Mouse (Mus musculus) cerebellum, adult 11 months (tissue): ENCODE measurements around the gene Kcna10.

ENCODE experiments used
- DNase-seq: peaks from one replicate; pipeline ENCODE4 v3.0.0; 2022

Kcna10 gene

DNA sequence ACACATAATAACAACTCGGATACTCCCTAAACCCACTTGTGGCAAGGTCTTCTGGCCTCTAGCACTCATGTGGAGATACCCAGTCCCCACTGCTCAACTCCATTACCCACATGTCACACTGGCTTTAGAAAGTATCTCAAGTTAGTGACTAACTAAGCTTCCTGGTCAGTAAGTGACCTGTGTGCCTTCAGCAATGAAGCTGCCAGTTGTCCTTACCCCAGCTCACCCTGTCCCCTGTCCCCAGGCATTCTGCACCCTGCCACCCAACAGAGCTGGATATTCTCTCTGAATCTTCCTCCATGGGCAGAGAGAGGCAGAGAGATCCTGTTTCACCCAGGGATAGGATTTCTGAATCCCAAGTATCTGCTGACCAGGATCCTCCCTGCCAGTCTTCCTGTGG, at the start of gene Kcna10:
Gene Kcna10, plus strand, starts transcription at position 301 of the 400 bp plus-strand sequence.
- DNase-seq = no peak

DNA sequence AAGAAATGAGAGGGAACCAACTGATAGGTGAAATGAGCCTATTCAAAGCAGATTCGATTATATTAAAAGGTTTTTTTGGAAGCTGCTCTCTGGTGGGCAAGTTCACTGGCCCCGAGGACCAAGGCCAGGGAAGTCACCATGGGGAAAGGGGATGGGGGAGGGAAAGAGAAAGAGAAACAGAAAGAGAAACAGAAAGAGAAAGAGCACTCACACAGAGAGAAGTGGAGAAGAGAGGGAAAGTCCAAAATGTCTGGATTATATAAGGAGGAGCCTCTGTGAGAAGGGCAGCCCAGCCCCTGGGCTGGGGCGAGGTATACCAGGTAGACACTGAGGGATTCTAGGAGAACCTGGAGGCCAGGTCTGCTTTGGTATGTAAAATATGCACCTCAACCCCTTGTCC, 48.4 kb upstream of the Kcna10 start:
- no peak for DNase-seq

DNA sequence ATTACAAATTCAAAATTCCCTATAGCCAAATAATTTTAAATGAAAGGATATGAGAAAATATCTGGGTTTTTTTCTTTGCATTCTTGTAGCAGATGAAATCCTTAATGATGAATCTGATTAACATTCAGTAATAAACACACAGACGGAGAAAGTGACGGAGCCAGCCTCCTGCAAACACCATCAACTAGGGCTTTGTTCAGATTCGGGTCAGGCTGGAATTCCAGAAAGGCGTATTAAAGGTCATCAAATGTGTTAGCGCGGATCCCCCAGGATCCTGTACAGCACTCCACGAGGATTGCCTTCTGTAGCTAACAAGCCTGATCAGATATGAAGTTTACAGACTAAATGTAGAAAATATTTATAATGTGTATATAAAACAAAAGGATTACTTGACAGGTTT, 35.7 kb upstream of the Kcna10 start:
- DNase-seq = no peak

DNA sequence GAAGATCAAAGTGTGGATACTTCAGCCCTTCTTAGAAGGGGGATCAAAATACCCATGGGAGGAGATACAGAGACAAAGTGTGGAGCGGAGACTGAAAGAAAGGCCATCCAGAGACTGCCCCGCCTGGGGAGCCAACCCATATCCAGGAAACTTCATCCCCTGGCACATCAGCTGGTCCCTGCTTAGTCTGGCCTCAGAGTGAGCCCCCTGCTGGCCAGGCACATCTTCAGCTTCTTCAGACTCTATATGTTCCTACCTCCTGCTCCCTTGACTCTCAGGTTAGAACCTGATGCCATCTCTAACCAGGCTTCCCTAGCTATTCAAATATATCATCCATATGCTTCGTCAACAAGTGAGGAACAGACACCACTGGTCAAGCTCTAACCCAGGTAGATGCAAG, 33.9 kb upstream of the Kcna10 start:
- no peak for DNase-seq

DNA sequence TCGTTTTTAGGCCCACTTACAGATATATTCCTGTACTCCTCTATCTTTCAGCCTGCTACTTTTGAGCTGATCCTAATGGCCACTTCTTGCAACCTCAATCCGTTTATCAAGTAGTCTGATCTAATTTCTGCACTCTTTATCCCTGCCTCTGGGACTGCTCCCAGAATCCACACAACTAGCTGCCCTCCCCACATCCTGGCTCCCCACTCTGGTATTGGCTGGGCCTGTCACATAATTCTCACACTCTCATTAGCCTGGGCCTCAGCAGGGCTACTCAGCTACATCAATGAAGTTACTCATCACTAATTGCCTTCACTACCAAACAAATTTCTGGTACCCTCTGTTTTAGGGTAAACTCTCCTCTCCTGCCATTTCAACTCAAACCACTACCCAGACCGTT, 32.4 kb upstream of the Kcna10 start:
- no peak for DNase-seq

DNA sequence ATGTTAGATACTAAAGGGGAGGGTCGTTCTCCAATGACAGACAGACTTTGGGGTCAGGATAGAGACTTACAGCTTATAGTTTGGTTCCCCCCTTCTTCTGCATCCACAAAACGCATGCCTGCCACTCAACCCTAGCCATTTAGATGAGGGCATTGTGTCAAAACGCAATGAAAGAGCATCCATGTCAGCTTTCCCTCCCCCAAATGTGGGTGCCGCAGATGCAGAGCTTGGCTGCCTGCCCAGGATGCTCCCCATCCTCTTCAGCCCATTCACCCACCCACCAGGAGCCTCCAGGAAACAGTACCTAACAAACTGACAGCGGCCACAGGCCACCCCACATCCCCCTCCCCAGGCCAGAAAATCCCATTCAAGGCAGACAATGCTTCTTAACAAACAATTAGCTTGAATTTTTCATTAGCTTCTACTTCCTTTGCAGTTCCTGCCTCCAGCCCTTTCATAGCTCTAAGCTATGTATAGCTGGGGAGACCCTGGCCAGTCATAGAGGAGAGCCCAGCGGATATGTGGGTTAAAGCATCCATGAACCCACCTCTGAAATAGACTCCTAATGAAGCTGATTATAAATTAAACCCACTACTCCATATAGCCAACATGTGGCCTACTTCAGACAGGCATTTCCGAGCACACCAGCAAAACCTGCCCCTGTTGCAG, 31.9 kb upstream of the Kcna10 start:
- no peak for DNase-seq

DNA sequence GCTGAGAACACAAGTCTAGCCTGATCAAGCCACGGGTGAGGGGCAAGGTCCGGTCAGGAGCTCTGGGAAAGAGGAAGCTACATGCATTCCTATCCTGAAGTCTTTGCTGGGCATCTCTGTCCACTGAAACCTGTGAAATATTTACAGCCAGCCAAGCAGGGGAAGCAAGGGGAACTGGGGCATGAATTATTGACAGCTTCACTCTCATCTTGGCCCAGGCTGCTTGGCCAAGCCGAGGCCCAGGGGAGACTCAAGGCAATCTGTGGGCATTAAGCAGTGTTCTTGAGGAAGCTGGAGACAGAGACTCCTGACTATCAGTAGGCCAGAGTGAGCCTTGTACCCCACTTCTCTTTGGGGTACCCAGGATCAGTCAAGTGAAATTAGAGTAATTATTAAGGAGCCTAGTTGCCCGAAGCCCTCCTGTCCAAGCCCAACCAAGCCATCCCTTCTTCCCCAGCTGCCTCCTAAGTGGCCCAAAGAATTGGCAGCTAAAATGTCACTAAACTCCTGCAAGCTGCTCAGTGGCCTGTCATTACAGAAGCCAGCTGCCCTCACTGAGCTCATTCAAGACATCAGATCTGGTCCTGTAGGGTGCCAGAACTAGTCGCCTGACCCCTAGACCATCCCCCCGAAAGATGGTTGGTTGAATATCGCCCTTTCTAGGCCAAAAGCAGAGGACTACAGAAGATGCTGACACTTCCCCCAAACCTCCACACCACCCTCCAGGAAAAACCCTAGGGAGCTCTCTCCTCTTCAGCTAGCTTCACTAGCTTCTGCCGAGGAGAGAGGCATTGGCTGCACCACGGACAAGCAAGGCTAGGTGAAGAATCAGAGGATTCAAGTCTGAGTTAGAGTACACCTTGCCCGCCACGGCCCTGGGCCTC, 28.8 kb upstream of the Kcna10 start:
- DNase-seq = no peak

DNA sequence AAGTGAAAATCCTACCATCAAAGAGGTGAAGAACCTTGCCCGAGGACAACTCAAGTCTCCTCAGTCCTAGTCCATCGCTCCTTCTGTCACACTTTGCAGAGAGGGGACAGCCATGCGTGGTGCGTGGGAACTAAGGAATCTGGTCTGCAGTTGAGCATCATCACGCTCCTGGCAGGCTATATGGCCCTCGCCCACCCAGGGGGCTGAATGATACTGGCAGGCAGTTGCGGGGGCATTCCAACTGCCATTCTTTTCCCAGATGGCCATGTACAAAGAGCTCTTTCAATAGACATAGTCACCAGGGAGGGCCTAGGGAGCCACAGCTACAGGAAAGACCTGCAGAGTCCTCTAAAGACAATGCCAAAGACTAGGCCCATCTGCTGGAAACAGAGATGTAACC, 24.0 kb upstream of the Kcna10 start:
- DNase-seq = no peak

DNA sequence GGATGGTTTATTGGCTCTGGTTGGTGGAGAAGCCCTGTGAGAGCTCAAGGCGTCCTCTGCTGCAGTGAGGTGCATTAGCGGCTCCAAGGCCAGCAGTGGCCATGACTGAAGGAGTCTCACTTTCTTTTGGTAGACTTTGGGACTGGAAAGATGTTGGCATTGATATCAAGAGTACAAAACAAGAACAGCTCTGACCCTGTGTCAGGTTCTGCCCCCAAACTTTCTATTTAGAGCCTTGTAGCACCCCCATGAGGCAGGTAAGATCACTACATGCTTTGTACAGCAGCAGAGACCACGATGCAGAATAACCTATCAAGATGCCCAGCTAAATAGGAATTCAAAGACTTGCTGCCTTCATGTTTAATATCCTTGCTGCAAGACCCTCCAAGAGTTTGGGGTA, 23.4 kb upstream of the Kcna10 start:
- no peak for DNase-seq

DNA sequence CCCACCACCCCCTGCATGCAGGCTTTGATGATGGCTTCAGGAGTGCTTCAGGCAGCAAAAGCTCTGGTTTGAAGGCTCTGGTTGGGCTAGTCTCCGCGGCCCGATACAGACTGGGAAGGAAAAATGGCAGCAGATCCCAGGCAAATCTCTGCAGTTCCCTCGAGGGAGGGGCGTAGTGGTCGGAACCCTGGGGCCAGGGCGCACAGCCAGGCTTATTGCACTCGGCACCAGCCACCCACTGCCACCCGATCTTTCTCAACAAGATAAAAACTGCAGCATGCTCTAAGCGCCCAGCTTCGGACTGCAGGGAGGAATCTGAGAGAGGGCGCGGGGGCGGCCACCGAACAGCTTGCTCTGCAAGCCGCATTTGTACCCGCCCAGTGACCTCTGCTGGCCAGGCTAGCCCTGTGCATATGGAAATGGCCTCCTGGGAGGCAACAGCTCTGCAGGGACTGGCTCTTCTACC, 23.0 kb upstream of the Kcna10 start:
- peak; percentile 64 for DNase-seq

DNA sequence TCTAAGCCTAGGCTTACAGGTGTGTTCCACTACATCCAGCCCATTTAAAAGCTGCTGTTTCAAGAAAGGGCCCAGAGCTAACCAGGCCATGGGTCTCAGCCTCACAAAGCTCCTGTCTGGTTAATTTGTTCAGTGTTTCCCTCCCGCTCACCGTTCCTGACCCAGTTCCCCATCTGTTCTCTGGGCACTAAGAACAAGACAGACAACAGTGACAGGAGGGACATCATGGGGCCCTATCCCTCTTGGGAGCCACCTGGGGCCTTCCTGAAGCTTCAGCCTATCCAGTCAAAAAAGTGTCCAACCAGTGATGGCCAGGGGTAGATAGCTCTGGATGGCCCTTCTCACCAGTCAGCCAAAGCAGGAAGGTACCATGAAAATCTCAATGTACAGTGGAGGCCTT, 20.1 kb upstream of the Kcna10 start:
- DNase-seq = peak; percentile 69

DNA sequence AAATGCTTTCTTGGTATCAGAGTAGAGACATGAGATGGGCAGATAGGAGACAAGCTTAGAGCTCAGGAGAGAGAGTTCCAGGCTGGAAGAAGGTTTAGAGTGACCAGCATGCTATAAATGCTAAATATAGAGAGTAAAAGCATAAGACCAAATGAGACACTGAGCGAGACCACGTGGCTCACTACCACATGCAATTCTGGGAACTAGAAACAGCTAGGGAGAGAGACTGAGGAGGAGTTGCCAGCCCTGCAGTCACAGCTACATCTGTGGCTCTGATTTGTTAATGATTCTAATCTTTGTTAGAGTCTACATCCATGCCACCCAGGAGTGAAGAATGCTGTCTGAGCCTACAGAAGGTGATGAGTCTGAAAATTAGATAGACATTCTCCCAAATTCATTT, 13.3 kb upstream of the Kcna10 start:
- no peak for DNase-seq

DNA sequence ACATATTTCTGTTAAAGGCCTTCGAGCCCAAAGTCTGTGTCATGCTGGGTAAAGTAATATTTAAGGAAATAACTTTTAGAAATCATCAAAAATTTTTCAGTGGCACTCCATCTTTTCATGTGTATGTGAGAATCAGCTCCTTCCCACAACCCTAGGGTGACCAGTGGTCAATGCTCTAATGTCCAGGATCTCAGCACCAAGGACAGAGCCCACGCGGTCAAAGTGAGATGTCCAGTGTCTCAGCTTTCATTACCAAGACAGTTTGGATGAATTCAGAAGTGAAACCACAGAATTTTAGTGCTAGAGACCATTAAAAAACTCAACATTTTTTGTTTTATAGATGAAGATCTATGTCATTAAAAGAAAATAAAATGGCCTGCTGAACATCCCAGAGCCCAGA, 10.9 kb upstream of the Kcna10 start:
- no peak for DNase-seq

DNA sequence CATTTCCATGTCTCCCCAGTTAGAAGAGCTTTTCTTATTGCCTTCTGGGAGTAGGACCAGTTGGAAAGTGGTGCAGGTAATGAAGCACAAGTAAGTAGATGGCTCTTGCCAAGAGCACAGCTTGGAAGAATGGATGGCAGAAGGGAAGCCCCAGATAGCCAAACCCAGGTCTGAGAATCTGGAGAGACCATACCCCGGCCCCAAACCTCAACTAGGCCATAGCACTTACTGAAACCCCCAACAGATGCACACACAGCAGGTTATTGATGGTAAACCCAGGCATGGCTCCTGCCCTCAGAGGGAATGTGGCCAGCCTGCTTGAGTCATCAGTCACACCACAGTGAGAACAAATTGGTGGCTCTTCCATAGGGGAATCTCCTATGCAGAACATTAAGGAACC, 10.3 kb upstream of the Kcna10 start:
- peak; percentile 90 for DNase-seq

DNA sequence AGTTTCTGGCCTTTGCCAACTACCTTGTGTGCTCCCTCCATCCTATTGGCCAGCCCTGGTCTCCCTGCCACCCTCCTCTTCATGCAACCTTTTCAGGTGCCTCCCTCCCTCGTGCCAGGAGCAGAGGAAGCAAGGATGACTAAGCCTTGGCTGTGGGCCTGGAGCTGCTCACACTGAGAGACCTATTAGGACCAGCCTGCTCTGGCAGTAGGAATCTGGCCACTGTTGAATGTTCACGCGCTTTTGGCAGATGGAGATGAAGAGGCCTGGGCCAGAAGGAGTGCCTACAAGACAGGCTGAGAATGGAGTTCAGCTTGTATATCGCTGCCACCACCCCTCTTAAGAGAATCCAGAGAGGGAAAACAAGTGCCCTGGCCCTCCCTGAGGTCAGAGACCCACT, 7.4 kb upstream of the Kcna10 start:
- peak; percentile 98 for DNase-seq

DNA sequence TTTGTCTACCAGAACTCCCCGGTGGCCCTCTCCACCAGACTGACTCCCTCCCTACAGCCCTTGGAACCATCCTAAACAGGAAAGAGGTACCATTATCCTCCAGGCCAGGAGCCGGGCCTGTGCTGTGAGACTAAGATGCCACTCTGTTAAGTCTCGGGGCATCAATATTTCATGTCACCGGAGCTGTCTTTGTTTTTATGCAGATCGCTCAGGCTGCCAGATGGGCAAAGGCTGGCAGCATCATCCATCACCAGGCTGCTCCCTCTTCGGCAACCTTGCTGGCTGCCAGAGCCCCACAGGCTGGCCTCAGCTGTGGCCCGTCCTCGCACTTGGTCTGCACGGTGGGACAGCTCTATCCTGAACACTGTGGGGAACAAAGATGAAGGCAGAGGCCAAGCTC, 6.4 kb upstream of the Kcna10 start:
- DNase-seq = peak; percentile 73

DNA sequence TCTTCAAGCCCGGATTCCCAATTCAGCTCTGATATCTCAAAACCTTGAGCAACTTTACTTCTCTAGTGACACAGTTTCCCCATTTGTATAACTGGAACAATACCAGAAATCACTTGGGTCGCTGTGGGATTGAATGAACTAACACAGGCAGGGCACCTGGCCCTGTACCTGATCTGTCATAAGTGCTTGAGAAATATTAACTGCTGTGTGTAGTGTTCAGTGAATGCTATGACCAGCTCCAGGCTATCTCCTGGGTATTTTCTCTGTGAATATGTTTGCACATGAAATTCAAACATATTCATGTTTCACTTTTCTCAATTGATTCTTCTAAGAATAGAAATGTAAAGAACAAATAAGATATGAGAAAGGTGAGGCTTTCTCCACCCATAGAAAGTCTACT, 2.0 kb upstream of the Kcna10 start:
- DNase-seq = no peak

DNA sequence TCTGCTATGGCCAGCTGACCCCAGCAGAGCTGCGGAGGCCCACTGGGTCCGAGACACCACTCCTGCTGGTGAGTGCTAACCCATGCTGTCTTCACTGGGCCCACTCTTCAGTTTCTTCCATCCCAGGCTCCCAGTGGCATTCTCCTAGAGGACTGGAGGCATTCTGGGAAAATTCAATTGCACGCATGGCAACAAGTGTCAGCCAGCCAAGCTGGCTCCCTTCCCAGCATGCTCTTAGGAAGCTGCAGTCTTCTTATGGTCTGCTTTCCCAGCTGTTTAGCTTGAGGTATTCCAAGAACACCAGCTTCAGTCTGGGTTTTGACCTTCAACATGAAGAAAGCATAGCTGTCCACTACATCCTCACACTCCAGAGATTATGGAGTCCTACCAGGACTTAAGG, 322 bp downstream of the Kcna10 start:
- no peak for DNase-seq

DNA sequence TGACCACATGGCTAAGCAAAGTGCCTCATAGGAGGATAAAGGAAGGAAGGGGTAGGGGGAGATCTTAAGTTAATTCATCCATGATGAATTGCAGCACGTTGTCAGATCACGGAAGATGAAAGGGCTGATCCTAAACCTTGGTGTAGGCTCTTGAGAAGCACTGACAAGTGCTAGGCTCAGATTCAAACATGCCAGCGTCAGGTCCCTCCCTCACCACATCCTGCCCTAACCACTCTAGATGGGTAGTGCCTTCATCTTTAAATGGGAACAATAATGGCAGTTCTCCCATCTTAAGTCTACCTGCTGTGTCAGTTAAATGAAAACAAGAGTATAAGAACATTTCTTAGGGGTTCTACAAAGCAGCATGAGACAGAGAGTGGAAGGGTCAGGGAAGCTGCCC, 2.7 kb downstream of the Kcna10 start:
- DNase-seq = no peak

DNA sequence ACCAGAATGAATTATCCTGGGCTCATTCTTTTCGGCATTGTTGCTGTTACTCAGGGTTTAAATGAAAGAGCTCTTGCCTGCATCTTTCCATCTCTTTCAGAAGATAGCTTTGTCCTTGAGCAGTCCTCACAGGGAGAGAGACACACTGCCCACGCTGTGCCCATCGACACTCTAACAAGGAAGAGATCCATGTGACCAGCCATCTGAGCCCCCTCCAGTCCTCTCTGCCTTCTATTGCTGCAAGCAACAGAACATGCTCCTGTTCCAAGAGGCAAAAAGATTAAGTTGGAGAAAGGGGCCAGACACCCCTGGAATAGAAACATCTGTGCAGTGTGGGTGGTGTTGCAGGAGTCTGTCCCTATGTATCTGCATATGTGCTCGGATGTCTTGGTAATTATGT, 4.2 kb downstream of the Kcna10 start:
- DNase-seq = no peak

DNA sequence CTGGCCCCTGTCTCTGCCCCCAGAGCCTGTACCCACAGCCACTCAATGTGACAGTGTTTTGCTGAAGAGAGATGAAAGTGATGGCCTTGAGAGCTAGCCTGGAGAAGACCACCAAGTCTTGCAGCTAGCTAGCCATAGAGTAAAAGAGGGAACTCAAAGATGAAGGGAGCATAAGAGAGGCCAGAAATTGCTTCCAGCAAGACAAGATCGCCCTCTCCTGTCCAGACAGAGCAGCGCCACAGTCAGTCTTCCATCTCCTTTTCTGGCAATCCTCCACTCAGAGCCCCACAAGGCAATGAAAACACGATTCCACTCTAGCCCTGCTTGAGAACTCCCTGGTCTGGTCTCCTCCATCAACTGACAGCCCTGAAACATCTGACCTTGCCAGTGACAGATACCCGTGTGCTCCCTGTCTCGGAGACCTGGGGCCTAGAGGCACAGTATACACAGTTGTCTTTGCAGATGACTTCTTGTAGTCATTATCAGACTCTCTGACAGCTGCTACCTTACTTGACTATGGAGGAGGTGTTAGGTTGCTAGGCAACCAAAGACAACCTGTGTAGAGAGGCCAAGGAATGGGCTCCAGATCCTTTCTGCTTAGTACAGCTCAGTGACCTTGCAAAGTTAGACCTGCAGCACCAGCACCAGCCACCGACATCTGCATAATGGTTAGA, 5.5 kb downstream of the Kcna10 start:
- DNase-seq = peak; percentile 67

DNA sequence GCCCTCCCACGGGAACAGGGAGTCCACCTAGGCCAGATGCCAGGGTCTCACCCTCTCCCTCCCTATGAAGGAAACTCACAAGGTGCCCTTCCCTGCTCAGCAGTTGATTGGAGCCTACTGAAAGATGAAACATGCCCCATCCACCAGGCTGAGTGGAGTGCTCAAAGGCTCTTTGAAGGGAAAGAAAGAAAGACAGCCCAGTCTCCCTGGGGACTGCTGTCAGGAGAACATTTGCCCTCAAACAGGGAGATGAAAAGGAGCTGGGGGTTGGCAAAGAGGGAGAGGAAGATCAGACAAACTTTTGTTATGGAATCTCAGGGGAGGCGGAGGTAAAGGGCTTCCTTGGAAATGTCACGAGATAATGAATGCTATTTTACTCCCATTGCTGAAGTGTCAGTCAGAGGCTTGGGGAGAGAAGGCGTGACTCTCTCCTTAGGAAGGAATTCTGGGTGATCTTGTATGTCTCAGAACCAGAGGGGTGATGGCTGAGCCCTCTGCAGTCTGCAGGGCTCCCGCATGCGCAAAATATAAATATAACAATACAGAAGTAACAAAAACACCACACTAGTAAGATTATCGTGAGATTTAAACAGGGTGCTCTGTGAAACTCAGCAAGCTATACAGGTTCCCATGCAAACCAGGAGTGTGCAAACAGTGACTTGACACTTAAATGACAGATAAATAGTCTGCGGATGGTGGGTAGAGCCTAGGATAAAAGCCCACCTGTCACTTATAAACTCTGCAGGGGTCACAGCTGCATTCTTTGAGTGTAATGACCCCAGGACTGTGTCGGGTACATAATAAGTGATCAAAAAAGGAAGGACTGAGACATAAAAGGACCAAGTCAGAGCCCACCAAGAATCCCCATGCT, 18.7 kb downstream of the Kcna10 start:
- DNase-seq = no peak

DNA sequence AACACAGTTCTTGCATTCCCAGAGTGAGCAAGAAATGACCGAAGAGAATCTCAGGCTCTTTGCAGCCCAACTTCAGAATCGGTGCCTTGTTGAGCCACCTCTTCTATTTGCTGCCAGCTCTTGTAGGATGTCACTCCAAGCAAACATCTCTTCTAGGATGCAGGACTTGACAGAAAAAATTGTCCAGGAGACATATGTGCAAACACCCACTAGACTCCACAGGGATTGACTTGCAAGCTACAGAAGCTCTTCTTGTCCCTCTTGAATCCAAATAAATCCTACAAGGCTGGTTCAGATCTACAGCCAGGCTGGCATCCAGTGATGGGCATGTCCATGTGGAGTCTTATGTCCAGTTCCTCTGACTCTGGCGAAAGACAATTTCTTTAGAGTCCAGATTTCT, 21.6 kb downstream of the Kcna10 start:
- no peak for DNase-seq
